Mouse (Mus musculus): ENCODE measurements at regions not wholly inside any gene's neighbourhood (a gene's known extent, or its start where the extent isn't known, plus 50 kb on each side); places are given as distances from the start of the nearest gene placed in this dataset.

GRCm38 (mm10) chr9:41833408-41833807, 290.7 kb downstream of the Sorl1 start:
- no peak for DNase-seq

- no peak for DNase-seq
These were observed 296.7 kb downstream of the Sorl1 start for GRCm38 (mm10) chr9:41827356-41827755.

- DNase-seq: no peak
These were observed 302.7 kb downstream of the Sorl1 start for GRCm38 (mm10) chr9:41821401-41821800.

- DNase-seq: no peak
These were observed 306.2 kb downstream of the Sorl1 start for GRCm38 (mm10) chr9:41817740-41818461.

GRCm38 (mm10) chr9:41815921-41816320, 308.2 kb downstream of the Sorl1 start:
- DNase-seq: no peak

- peak; percentile 5 to 6 for DNase-seq
These were observed 314.8 kb downstream of the Sorl1 start for GRCm38 (mm10) chr9:41809291-41809690.

- no peak for DNase-seq
These were observed 315.3 kb downstream of the Sorl1 start for GRCm38 (mm10) chr9:41808791-41809190.

- no peak for DNase-seq
These were observed 317.8 kb downstream of the Sorl1 start for GRCm38 (mm10) chr9:41806289-41806621.

- DNase-seq: peak in 1 of 2 experiments; percentile 7
These were observed 318.4 kb downstream of the Sorl1 start for GRCm38 (mm10) chr9:41805491-41806288.

- no peak for DNase-seq
These were observed 319.3 kb downstream of the Sorl1 start for GRCm38 (mm10) chr9:41804711-41805331.

GRCm38 (mm10) chr9:41803680-41804460, 320.2 kb downstream of the Sorl1 start:
- DNase-seq: no peak

GRCm38 (mm10) chr9:41801376-41801775, 322.7 kb downstream of the Sorl1 start:
- no peak for DNase-seq

GRCm38 (mm10) chr9:41792830-41793213, 331.3 kb downstream of the Sorl1 start:
- DNase-seq: no peak

GRCm38 (mm10) chr9:41792173-41792829, 331.8 kb downstream of the Sorl1 start:
- DNase-seq: no peak

GRCm38 (mm10) chr9:41791501-41792172, 332.5 kb downstream of the Sorl1 start:
- no peak for DNase-seq

- no peak for DNase-seq
These were observed 339.0 kb downstream of the Sorl1 start for GRCm38 (mm10) chr9:41785131-41785530.

GRCm38 (mm10) chr9:41772281-41772902, 351.7 kb downstream of the Sorl1 start:
- no peak for DNase-seq

GRCm38 (mm10) chr9:41771276-41771675, 352.8 kb downstream of the Sorl1 start:
- no peak for DNase-seq

- no peak for DNase-seq
These were observed 355.8 kb downstream of the Sorl1 start for GRCm38 (mm10) chr9:41768316-41768715.

- DNase-seq: peak; percentile 12 to 22
These were observed 357.6 kb downstream of the Sorl1 start for GRCm38 (mm10) chr9:41766533-41766920.

- no peak for DNase-seq
These were observed 358.1 kb downstream of the Sorl1 start for GRCm38 (mm10) chr9:41765816-41766532.
